ENCODE assay signal across 20 mouse cellular contexts in genomic region chr9:3029276-3030000, GRCm38 (mm10). TPM values are rescaled to one million over a fixed set of nuclear protein-coding genes. Genes with fewer than 3 reads are reported as not detected.
DNase-seq lines count a peak whose midpoint lies in the region; TF ChIP-seq lines count a peak whose summit lies in the region.
"Not testable (repeated sequence)": the region's sequence is repeated elsewhere in the genome, so short reads cannot be mapped to it uniquely, and the experiment has no call there.
"Had no signal": no experiment of that assay in that cellular context is flagged by ENCODE, and none has a peak within 500 bp of the region (broad histone marks: within the 10 kb centered on the region; RNA-seq: fewer than 3 reads in every experiment).

No protein-coding gene starts in this region.

- H3K4me3 ChIP-seq in kidney, adult 2 months (ENCODE audit: insufficient read depth, low read depth, low read length); layer of hippocampus, adult 2 months: not testable (repeated sequence)

- WGBS in kidney, adult 2 months: 69% methylated on average over 14 of the region's 16 CpGs

- not testable (repeated sequence) for H3K4me1 ChIP-seq in kidney, adult 2 months (ENCODE audit: control insufficient read depth, insufficient read depth, low read length)

- H3K27ac ChIP-seq in kidney, adult 2 months (ENCODE audit: insufficient read depth, low read depth, low read length); layer of hippocampus, adult 2 months: not testable (repeated sequence)

- H3K36me3 ChIP-seq in kidney, adult 2 months (ENCODE audit: control insufficient read depth, insufficient read depth, low read length): not testable (repeated sequence)

- not testable (repeated sequence) for TF ChIP-seq CTCF in kidney, adult 2 months (conservative IDR thresholded peaks at IDR 0.05; ENCODE audit: insufficient read depth, insufficient read length, low read depth, low read length); layer of hippocampus, adult 2 months (conservative IDR thresholded peaks at IDR 0.05)

- peak; percentile 68 to 71 for DNase-seq in CD8-positive naive resting alpha-beta T cell, adult 2 months (ENCODE audit: low read depth in 2 of 2, low spot score in 2 of 2)
- peak; percentile 36 for DNase-seq in cerebellum, adult 9-10 months
- DNase-seq in gastrocnemius, postnatal 10 days: peak; percentile 37
- peak; percentile 45 for DNase-seq in kidney, adult 2 months
- peak; percentile 58 to 70 for DNase-seq in layer of hippocampus, adult 2 months (ENCODE audit: low spot score in 2 of 2)
- peak; percentile 37 for DNase-seq in lung, postnatal 10 days
- peak; percentile 27 to 31 for DNase-seq in right cerebral cortex, postnatal 10 days (ENCODE audit: low spot score in 2 of 2)
- peak; percentile 41 for DNase-seq in thymus, postnatal 14 days

- H3K27me3 ChIP-seq in kidney, adult 2 months (replicated peaks; ENCODE audit: control insufficient read depth, insufficient read depth, low read length): not testable (repeated sequence)

- not testable (repeated sequence) for TF ChIP-seq POLR2A in kidney, adult 2 months (IDR thresholded peaks at IDR 0.05; ENCODE audit: low read depth, low read length)

RNA-seq across cellular contexts. Expression of gene Gm10717, which starts 4.2 kb away (rescaled TPM):
- total RNA-seq in gastrocnemius, postnatal 10 days (2021): not detected
- polyA plus RNA-seq in kidney, adult 2 months (2012; rRNA removed): not detected in 2 replicates
- not detected for total RNA-seq in layer of hippocampus, adult 2 months (2021)
- total RNA-seq: gastrocnemius, adult 2 months; megakaryocyte progenitor cell, adult 5-6 weeks had no signal
- polyA plus RNA-seq: intestine, embryonic 16.5 days; limb, embryonic 12.5 days; liver, embryonic 16.5 days had no signal

RNA-seq across cellular contexts. Expression of gene Gm17535, which starts 5.0 kb away (rescaled TPM):
- total RNA-seq in gastrocnemius, postnatal 10 days (2021): not detected
- not detected in 2 replicates for polyA plus RNA-seq in kidney, adult 2 months (2012; rRNA removed)
- total RNA-seq in layer of hippocampus, adult 2 months (2021): not detected
- total RNA-seq: adrenal gland, postnatal 25 days; gastrocnemius, adult 2 months; layer of hippocampus, postnatal 14 days; megakaryocyte progenitor cell, adult 5-6 weeks had no signal
- polyA plus RNA-seq: forebrain, embryonic 13.5 days; heart, embryonic 14.5 days; hindbrain, embryonic 13.5 days; intestine, embryonic 16.5 days; limb, embryonic 12.5 days; liver, embryonic 16.5 days; midbrain, embryonic 15.5 days; neural tube, embryonic 12.5 days had no signal

RNA-seq across cellular contexts. Expression of gene Gm10718, which starts 6.1 kb away (rescaled TPM):
- 1 to 10 TPM in 1 of 2 experiments, under 1 TPM in 1; 0.94 to 1.6 TPM for total RNA-seq in gastrocnemius, postnatal 10 days (2021)
- not detected in 2 replicates for polyA plus RNA-seq in kidney, adult 2 months (2012; rRNA removed)
- 1 to 10 TPM in 1 of 2 experiments, not detected in 1; 1.2 TPM for total RNA-seq in layer of hippocampus, adult 2 months (2021)
- total RNA-seq: gastrocnemius, adult 2 months had no signal
- polyA plus RNA-seq: limb, embryonic 12.5 days; liver, embryonic 16.5 days had no signal

RNA-seq across cellular contexts. Expression of gene Gm10715, which starts 7.2 kb away (rescaled TPM):
- total RNA-seq in gastrocnemius, postnatal 10 days (2021): not detected
- polyA plus RNA-seq in kidney, adult 2 months (2012; rRNA removed): not detected in 2 replicates
- not detected for total RNA-seq in layer of hippocampus, adult 2 months (2021)
- total RNA-seq: adrenal gland, postnatal 25 days; gastrocnemius, adult 2 months; layer of hippocampus, postnatal 14 days; megakaryocyte progenitor cell, adult 5-6 weeks had no signal
- polyA plus RNA-seq: forebrain, embryonic 13.5 days; heart, embryonic 14.5 days; hindbrain, embryonic 13.5 days; intestine, embryonic 16.5 days; limb, embryonic 12.5 days; liver, embryonic 16.5 days; midbrain, embryonic 15.5 days; neural tube, embryonic 12.5 days had no signal

RNA-seq across cellular contexts. Expression of gene Gm10719, which starts 12.2 kb away (rescaled TPM):
- total RNA-seq in gastrocnemius, postnatal 10 days (2021): 1 to 10 TPM in 1 of 2 experiments, not detected in 1; 1.3 TPM
- not detected in 2 replicates for polyA plus RNA-seq in kidney, adult 2 months (2012; rRNA removed)
- total RNA-seq in layer of hippocampus, adult 2 months (2021): under 1 TPM in 1 of 2 experiments, not detected in 1; 0.95 TPM
- total RNA-seq: gastrocnemius, adult 2 months had no signal
- polyA plus RNA-seq: heart, embryonic 14.5 days; intestine, embryonic 16.5 days; liver, embryonic 16.5 days had no signal
